Mouse (Mus musculus) heart, embryonic 16.5 days (tissue): ENCODE results near the gene Mcur1. TPM values are rescaled to one million over a fixed set of nuclear protein-coding genes. Genes with fewer than 3 reads are reported as not detected.

ENCODE experiments used
- ATAC-seq: fragments of 200-750 bp; cut with Nextera tagmentation; replicated peaks from 2 replicates; pipeline ENCODE4 v1.8.0; 2017; ENCODE audit warnings: moderate number of reproducible peaks; ENCODE audit not compliant: insufficient read depth, low FRiP score; ENCODE audit errors: extremely low read depth
- H3K27ac ChIP-seq: fragments of 300-500 bp; sonication (generic); 2 replicates; pipeline ENCODE4 v1.5.1; 2014; ENCODE audit warnings: mild to moderate bottlenecking, low read length, control low read depth, moderate library complexity
- H3K27me3 ChIP-seq: fragments of 300-500 bp; sonication (generic); 2 replicates; pipeline ENCODE4 v1.6.1; 2014; ENCODE audit warnings: low read length, mixed read lengths; ENCODE audit not compliant: control insufficient read depth, insufficient read depth
- H3K36me3 ChIP-seq: fragments of 300-500 bp; sonication (generic); 2 replicates; pipeline ENCODE4 v1.6.1; 2014; ENCODE audit not compliant: control insufficient read depth, insufficient read depth
- H3K4me1 ChIP-seq: fragments of 300-500 bp; sonication (generic); 2 replicates; pipeline ENCODE4 v1.6.1; 2014; ENCODE audit warnings: low read length, mixed read lengths; ENCODE audit not compliant: control insufficient read depth, insufficient read depth
- H3K4me2 ChIP-seq: fragments of 300-500 bp; sonication (generic); 2 replicates; pipeline ENCODE4 v1.6.1; 2014; ENCODE audit warnings: low read depth, mild to moderate bottlenecking, control low read depth, low read length
- H3K4me3 ChIP-seq: fragments of 300-500 bp; sonication (generic); 2 replicates; pipeline ENCODE4 v1.5.1; 2014; ENCODE audit warnings: mild to moderate bottlenecking, control low read depth, low read length
- H3K9ac ChIP-seq: fragments of 300-500 bp; sonication (generic); 2 replicates; pipeline ENCODE4 v1.6.1; 2014; ENCODE audit warnings: low read length, control low read depth
- H3K9me3 ChIP-seq: fragments of 300-500 bp; sonication (generic); replicated peaks from 2 replicates; pipeline ENCODE4 v1.6.1; 2016; ENCODE audit warnings: low read length; ENCODE audit not compliant: control insufficient read depth
- WGBS: fragments of 180-500 bp; shearing (Covaris S2); extraction: QIAGEN DNeasy Blood & Tissue Kit; methylation state at CpG from one replicate; pipeline ENCODE4 v1.1.7; 2014; 5-methylcytosine and 5-hydroxymethylcytosine counted together
- polyA plus RNA-seq: library from polyadenylated mRNA; unstranded; fragments of >200 nt; fragmentation: Nextera tagmentation; extraction: Ambion mirVana; gene quantifications from 2 replicates; pipeline ENCODE4 v1.2.1, GENCODE M21; 2015

Mcur1 gene
- polyA plus RNA-seq: 14.7 and 16.9 TPM in 2 replicates

DNA sequence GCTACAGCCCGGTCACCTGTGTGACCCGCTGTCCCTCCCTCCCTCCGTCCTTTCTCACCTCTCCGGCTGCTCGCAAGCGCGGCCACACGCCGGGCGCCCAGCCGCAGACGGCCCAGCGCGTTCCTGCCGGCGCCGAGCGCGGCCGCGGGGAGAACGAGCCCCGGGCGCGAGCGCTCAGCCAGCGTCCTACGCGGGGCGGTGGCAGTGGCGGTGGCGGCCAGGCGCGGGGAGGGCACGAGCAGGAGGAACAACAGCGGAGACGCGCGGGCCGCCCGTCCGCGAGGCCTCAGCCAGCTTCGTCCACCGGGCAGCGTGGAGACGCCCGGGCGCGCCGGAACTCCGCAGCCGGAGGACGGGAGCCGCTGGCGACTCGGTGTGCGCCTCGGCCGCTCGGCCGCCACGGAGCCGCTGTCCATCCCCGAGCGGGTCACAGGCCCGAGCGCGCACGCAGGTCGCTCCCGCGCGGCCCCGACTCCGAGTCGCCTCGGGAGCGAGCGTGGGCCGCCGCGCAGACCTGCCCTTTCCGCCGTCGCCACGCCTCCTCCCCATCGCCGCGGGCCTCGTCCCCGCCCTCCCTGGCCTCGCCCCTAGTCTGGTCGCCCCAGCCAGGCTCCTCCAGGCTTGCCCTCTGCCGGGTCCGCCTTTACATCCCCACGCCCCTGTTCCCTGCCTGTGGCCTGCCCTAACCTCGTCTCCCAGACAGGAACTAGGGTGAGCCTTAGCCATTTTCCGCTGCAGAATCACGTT lies at the start of gene Mcur1:
Gene Mcur1 (minus strand): TSS at position 481 of the 747 bp plus-strand sequence.
- H3K36me3 ChIP-seq: no peaks in the 10 kb centered on the region; the same call in 1 of the 2 replicates

DNA sequence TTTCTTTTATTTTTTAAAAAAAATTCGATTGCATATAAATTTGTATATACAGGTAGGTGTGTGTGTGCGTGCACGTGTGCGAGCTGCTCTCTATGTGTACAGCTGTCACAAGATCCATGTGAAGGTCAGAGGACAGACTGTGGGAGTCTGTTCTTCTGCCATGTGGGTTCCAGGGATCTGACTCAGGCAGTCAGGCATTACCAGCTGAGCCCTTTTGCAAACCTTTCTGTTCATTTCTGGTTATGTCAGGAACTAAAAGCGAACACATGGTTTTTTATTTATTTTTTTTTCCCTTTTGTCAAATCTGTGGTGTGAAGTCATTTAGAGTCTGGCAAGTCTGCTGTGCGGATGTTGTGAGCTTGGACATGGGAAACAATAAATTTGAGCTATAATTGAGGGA lies 48.9 kb upstream of the Mcur1 start:
- no peak overlapping the region for H3K4me3 ChIP-seq
- 77% methylated on average over 6 of the region's 6 CpGs for WGBS
- H3K4me2 ChIP-seq: no peak overlapping the region
- no peak for ATAC-seq
- no peak overlapping the region for H3K27ac ChIP-seq
- H3K9me3 ChIP-seq: no peaks in the 10 kb centered on the region
- no peaks in the 10 kb centered on the region for H3K36me3 ChIP-seq
- H3K9ac ChIP-seq: no peak overlapping the region
- H3K27me3 ChIP-seq: no peaks in the 10 kb centered on the region
- H3K4me1 ChIP-seq: no peaks in the 10 kb centered on the region

More for the DNA sequence above, at the start of gene Mcur1:
- H3K27ac ChIP-seq: peak within 1 kb of the TSS; percentile 97
- peak within 1 kb of the TSS; percentile 79 for H3K4me2 ChIP-seq
- peak within 1 kb of the TSS; percentile 87 for H3K9ac ChIP-seq
- H3K27me3 ChIP-seq: no peaks in the 10 kb centered on the region
- WGBS: under 1% methylated on average over 76 of the region's 100 CpGs
- H3K9me3 ChIP-seq: no peaks in the 10 kb centered on the region
- H3K4me3 ChIP-seq: peak within 1 kb of the TSS; percentile 80
- ATAC-seq: peak; percentile 97
- H3K4me1 ChIP-seq: peaks cover 13% of the 10 kb centered on the region

DNA sequence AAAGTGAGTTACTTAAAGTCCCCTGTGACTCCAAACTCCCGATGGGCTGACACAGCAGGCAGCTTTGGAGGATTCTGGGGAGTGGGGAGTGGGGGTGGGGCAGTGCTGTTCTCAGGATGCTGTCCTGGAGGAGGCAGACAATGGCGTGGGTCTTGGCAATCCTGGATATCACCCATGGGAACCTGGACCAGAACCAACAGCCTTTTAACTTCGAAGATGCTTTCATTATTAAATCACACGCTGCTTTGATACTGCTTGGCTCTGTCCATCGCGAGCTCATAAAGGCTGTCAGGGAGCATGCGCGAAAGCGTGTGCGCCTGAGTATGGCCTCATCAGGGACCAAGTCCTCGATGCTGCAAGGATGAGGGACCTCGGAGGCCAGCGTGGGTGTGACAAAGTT lies 43.1 kb upstream of the Mcur1 start:
- no peak overlapping the region for H3K4me3 ChIP-seq
- ATAC-seq: no peak
- WGBS: 61% methylated on average over 13 of the region's 13 CpGs
- H3K9me3 ChIP-seq: no peaks in the 10 kb centered on the region
- H3K27ac ChIP-seq: no peak overlapping the region
- no peaks in the 10 kb centered on the region for H3K27me3 ChIP-seq
- H3K36me3 ChIP-seq: no peaks in the 10 kb centered on the region
- H3K4me1 ChIP-seq: no peaks in the 10 kb centered on the region
- peak overlapping the region; percentile 24; the same call in 1 of the 2 replicates for H3K4me2 ChIP-seq
- H3K9ac ChIP-seq: no peak overlapping the region

DNA sequence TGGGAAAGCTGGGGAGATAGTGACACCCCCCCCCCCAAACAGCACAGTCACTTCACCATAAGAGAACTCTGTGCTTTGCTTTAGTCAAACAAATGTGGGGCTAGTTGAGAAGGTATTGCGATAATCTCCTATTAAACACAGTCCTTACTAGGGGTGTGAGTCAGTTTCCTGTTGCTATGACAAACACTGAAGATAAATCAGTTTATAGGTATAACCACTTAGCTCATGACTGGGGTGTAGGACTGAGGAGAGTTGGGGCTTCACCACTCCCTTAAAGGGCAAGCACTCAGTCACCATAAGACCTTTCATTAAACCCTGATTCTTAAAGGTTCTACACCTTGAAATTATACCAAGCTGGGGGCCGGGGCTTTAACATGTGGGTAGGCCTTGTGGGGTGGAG lies 42.4 kb upstream of the Mcur1 start:
- no peak overlapping the region for H3K9ac ChIP-seq
- H3K4me3 ChIP-seq: no peak overlapping the region
- no peaks in the 10 kb centered on the region for H3K9me3 ChIP-seq
- ATAC-seq: no peak
- 89% methylated on average over 2 of the region's 2 CpGs for WGBS
- no peak overlapping the region for H3K4me2 ChIP-seq
- H3K4me1 ChIP-seq: no peaks in the 10 kb centered on the region
- no peaks in the 10 kb centered on the region for H3K36me3 ChIP-seq
- no peaks in the 10 kb centered on the region for H3K27me3 ChIP-seq
- H3K27ac ChIP-seq: no peak overlapping the region

DNA sequence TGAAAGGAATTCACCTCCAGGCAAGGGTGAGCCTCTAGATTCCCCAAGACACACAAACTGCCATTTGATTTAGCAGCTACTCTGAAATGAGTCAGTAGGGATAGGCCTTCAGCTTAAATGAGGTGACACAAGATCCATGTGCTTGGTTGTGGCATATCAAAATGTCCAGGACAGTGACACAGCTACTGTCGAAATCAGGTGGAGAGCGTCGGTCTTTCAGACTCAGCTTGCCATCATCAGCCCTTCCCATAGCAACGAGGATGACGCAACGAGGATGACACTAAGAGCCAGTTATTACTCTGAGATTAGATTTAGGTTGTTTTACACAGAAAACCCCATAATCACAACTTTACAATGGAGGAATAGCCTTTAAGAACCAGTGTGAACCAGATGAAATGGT lies 41.0 kb upstream of the Mcur1 start:
- no peaks in the 10 kb centered on the region for H3K36me3 ChIP-seq
- no peak for ATAC-seq
- no peak overlapping the region for H3K4me3 ChIP-seq
- no peaks in the 10 kb centered on the region for H3K9me3 ChIP-seq
- H3K27me3 ChIP-seq: no peaks in the 10 kb centered on the region
- WGBS: 93% methylated on average over 6 of the region's 6 CpGs
- H3K4me2 ChIP-seq: no peak overlapping the region
- H3K27ac ChIP-seq: no peak overlapping the region
- no peak overlapping the region for H3K9ac ChIP-seq
- no peaks in the 10 kb centered on the region for H3K4me1 ChIP-seq

DNA sequence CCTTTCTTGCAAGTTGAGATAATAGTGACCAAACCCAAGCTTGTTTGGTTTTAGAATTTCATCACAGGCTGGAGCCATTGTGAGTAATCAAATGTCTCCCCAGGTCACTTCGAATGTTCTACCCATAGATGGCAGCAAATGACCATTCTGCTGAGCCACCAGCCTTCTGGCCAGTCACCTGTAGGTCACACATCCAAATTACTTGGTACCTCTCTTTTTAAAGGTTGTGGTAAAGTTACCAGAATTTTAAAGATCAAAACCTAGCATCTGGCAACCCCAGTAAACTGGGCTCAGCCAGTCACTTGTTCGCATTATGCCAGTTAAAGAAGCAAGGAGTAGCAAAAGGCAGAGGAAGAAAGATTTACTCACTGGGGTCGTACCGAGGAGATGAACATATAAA lies 35.9 kb upstream of the Mcur1 start:
- no peaks in the 10 kb centered on the region for H3K9me3 ChIP-seq
- H3K36me3 ChIP-seq: no peaks in the 10 kb centered on the region
- H3K9ac ChIP-seq: no peak overlapping the region
- no peak for ATAC-seq
- H3K27me3 ChIP-seq: 0 out of 2 replicates have a peak, but pooled peaks cover 3% of the 10 kb centered on the region
- WGBS: 61% methylated on average over 4 of the region's 4 CpGs
- peaks cover 2% of the 10 kb centered on the region; the same call in 1 of the 2 replicates for H3K4me1 ChIP-seq
- no peak overlapping the region for H3K27ac ChIP-seq
- no peak overlapping the region for H3K4me2 ChIP-seq
- no peak overlapping the region for H3K4me3 ChIP-seq

DNA sequence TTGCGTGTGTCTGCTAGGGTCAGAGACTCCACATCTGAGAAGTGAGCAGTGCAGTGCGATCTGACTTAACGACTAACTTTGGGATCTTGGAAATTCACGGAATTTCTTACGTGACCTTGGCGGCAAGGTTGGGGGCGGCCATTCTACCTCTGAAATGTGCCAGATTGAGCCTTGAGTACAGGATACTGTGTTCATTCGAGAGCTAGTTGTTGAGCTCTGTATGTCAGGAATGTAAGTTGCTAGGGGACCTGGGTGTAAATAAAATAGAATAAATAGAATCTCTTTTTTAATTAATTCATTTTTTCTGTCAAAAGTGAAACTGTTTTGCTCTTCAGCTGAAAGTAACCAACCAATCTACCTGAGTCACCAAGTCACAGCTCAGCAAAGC lies 32.7 kb upstream of the Mcur1 start:
- peaks cover 8% of the 10 kb centered on the region for H3K4me1 ChIP-seq
- H3K27ac ChIP-seq: no peak overlapping the region
- 0 out of 2 replicates have a peak, but pooled peaks cover 3% of the 10 kb centered on the region for H3K27me3 ChIP-seq
- H3K9ac ChIP-seq: peak overlapping the region; percentile 53
- peak overlapping the region; percentile 17; the same call in 1 of the 2 replicates for H3K4me3 ChIP-seq
- H3K36me3 ChIP-seq: no peaks in the 10 kb centered on the region
- H3K9me3 ChIP-seq: no peaks in the 10 kb centered on the region
- no peak for ATAC-seq
- H3K4me2 ChIP-seq: peak overlapping the region; percentile 48
- WGBS: 42% methylated on average over 8 of the region's 8 CpGs

DNA sequence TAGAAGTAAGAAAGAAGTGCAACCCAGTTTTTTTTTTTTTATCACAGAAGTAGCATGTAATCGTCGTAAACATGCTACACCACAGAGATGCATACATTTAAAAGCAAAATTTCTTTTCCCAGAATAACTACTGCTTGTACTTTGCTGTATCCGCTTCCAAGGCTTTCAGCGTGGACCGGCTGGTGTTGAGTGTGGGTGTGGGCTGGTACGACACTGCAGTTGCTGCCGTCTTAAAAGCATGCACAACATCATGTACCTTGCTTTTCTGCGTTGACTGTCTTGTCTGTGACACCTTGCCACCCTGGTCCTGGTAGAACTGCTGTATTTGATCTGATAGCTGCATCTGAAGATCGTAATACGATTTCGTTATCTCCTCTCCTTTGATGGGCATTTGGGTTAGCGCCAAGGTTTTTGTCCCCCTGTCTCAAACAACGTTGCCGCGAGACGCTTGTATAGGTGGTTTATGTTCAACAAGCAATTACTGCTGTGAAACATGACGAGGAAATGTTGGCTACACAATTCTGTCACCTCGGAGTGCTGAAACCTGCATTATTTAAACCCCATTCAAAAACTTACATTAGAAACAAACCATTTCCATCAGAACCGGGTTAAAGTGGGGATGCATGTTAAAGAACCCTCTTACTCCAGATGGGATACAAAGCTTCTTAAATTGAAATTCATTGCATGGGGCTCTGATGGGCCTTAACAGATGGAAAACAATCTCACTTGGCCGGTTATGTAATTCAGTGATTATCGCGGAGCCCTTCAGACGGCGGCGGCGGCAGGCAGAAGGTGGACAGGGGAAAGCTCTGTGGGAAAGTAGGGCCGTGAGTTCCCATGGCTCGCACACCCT lies 32.1 kb upstream of the Mcur1 start:
- ATAC-seq: no peak; the same call in 1 of the 2 replicates
- peaks cover 8% of the 10 kb centered on the region for H3K4me1 ChIP-seq
- no peaks in the 10 kb centered on the region for H3K9me3 ChIP-seq
- H3K4me2 ChIP-seq: peak overlapping the region; percentile 48
- H3K4me3 ChIP-seq: peak overlapping the region; percentile 17; the same call in 1 of the 2 replicates
- no peaks in the 10 kb centered on the region for H3K36me3 ChIP-seq
- 60% methylated on average over 28 of the region's 28 CpGs for WGBS
- no peak overlapping the region for H3K27ac ChIP-seq
- 0 out of 2 replicates have a peak, but pooled peaks cover 3% of the 10 kb centered on the region for H3K27me3 ChIP-seq
- peak overlapping the region; percentile 53 for H3K9ac ChIP-seq
